Mouse (Mus musculus): ENCODE results near the gene Cyp46a1. TPM values are rescaled to one million over a fixed set of nuclear protein-coding genes. Genes with fewer than 3 reads are reported as not detected.

The Cyp46a1 gene
- 5.2 and 5.9 TPM in 2 replicates for polyA plus RNA-seq (2015; fragmentation: Nextera tagmentation; extraction: Ambion mirVana)

- under 1% methylated on average over 51 of the region's 56 CpGs for WGBS
- TF ChIP-seq CTCF (IDR thresholded peaks at IDR 0.05; ENCODE audit: low read depth) = peak; percentile 48
These were observed at the start of gene Cyp46a1 for GRCm38 (mm10) chr12:108333895-108334445. Gene Cyp46a1 (plus strand): TSS chr12:108334381.

GRCm38 (mm10) chr12:108284455-108285224, 49.5 kb upstream of the Cyp46a1 start:
- DNase-seq (ENCODE audit: low spot score) (peak; percentile 58), ATAC-seq (replicated peaks; ENCODE audit: low FRiP score, low read depth) (0 out of 2 replicates have a peak, but pooled peaks have one; percentile 12)
- Histone ChIP-seq H3K36me3 (ENCODE audit: insufficient read depth, low read length) (no peaks in the 10 kb centered on the region), H3K27ac (no peak overlapping the region), H3K27me3 (ENCODE audit: insufficient read depth, low read length) (no peaks in the 10 kb centered on the region), H3K4me1 (replicated peaks; ENCODE audit: insufficient read depth, low read length) (0 out of 2 replicates have a peak, but pooled peaks cover 8% of the 10 kb centered on the region), H3K9me3 (replicated peaks; ENCODE audit: low read length) (no peaks in the 10 kb centered on the region), H3K4me2 (ENCODE audit: low read length) (peak overlapping the region; percentile 13; the same call in 1 of the 2 replicates), H3K4me3 (replicated peaks; ENCODE audit: low read depth, low read length) (no peak overlapping the region), H3K9ac (ENCODE audit: low read depth, low read length) (no peak overlapping the region)
- no peak for TF ChIP-seq CTCF (IDR thresholded peaks at IDR 0.05; ENCODE audit: low read depth)
- 40% methylated on average over 13 of the region's 14 CpGs for WGBS

More at GRCm38 (mm10) chr12:108333895-108334445, at the start of gene Cyp46a1:
- Histone ChIP-seq H3K4me1 (replicated peaks; ENCODE audit: insufficient read depth, low read length) (0 out of 2 replicates have a peak, but pooled peaks cover 8% of the 10 kb centered on the region), H3K4me3 (replicated peaks; ENCODE audit: low read depth, low read length) (peak within 1 kb of the TSS; percentile 63), H3K4me2 (ENCODE audit: low read length) (peak within 1 kb of the TSS; percentile 100), H3K9ac (ENCODE audit: low read depth, low read length) (peak within 1 kb of the TSS; percentile 65; the same call in 1 of the 2 replicates), H3K27ac (peak within 1 kb of the TSS; percentile 43; the same call in 1 of the 2 replicates), H3K27me3 (ENCODE audit: insufficient read depth, low read length) (0 out of 2 replicates have a peak, but pooled peaks cover 6% of the 10 kb centered on the region), H3K9me3 (replicated peaks; ENCODE audit: low read length) (no peaks in the 10 kb centered on the region), H3K36me3 (ENCODE audit: insufficient read depth, low read length) (no peaks in the 10 kb centered on the region)
- ATAC-seq (replicated peaks; ENCODE audit: low FRiP score, low read depth) (peak; percentile 92), DNase-seq (ENCODE audit: low spot score) (peak; percentile 100)

- DNase-seq (ENCODE audit: low spot score) (peak; percentile 54), ATAC-seq (replicated peaks; ENCODE audit: low FRiP score, low read depth) (no peak)
- Histone ChIP-seq H3K4me1 (replicated peaks; ENCODE audit: insufficient read depth, low read length) (0 out of 2 replicates have a peak, but pooled peaks cover 8% of the 10 kb centered on the region), H3K27me3 (ENCODE audit: insufficient read depth, low read length) (no peaks in the 10 kb centered on the region), H3K27ac (no peak overlapping the region), H3K9me3 (replicated peaks; ENCODE audit: low read length) (no peaks in the 10 kb centered on the region), H3K4me3 (replicated peaks; ENCODE audit: low read depth, low read length) (no peak overlapping the region), H3K4me2 (ENCODE audit: low read length) (peak overlapping the region; percentile 13; the same call in 1 of the 2 replicates), H3K36me3 (ENCODE audit: insufficient read depth, low read length) (no peaks in the 10 kb centered on the region), H3K9ac (ENCODE audit: low read depth, low read length) (no peak overlapping the region)
- WGBS = 34% methylated on average over 11 of the region's 11 CpGs
- no peak for TF ChIP-seq CTCF (IDR thresholded peaks at IDR 0.05; ENCODE audit: low read depth)
These were observed 48.8 kb upstream of the Cyp46a1 start for GRCm38 (mm10) chr12:108285225-108286011.

GRCm38 (mm10) chr12:108286381-108286780, 47.8 kb upstream of the Cyp46a1 start:
- ATAC-seq (replicated peaks; ENCODE audit: low FRiP score, low read depth) = no peak
- H3K4me1 ChIP-seq (replicated peaks; ENCODE audit: insufficient read depth, low read length) = 0 out of 2 replicates have a peak, but pooled peaks cover 8% of the 10 kb centered on the region
- TF ChIP-seq CTCF (IDR thresholded peaks at IDR 0.05; ENCODE audit: low read depth) = no peak
- no peak overlapping the region for H3K27ac ChIP-seq
- H3K27me3 ChIP-seq (ENCODE audit: insufficient read depth, low read length) = no peaks in the 10 kb centered on the region
- H3K9ac ChIP-seq (ENCODE audit: low read depth, low read length) = no peak overlapping the region
- 83% methylated on average over 4 of the region's 4 CpGs for WGBS
- H3K36me3 ChIP-seq (ENCODE audit: insufficient read depth, low read length) = no peaks in the 10 kb centered on the region
- no peak for DNase-seq (ENCODE audit: low spot score)
- H3K9me3 ChIP-seq (replicated peaks; ENCODE audit: low read length) = no peaks in the 10 kb centered on the region
- H3K4me3 ChIP-seq (replicated peaks; ENCODE audit: low read depth, low read length) = no peak overlapping the region
- H3K4me2 ChIP-seq (ENCODE audit: low read length) = no peak overlapping the region

- Histone ChIP-seq H3K4me2 (ENCODE audit: low read length) (no peak overlapping the region), H3K4me1 (replicated peaks; ENCODE audit: insufficient read depth, low read length) (0 out of 2 replicates have a peak, but pooled peaks cover 8% of the 10 kb centered on the region), H3K9ac (ENCODE audit: low read depth, low read length) (no peak overlapping the region), H3K4me3 (replicated peaks; ENCODE audit: low read depth, low read length) (no peak overlapping the region), H3K27me3 (ENCODE audit: insufficient read depth, low read length) (no peaks in the 10 kb centered on the region), H3K36me3 (ENCODE audit: insufficient read depth, low read length) (no peaks in the 10 kb centered on the region), H3K9me3 (replicated peaks; ENCODE audit: low read length) (no peaks in the 10 kb centered on the region), H3K27ac (no peak overlapping the region)
- TF ChIP-seq CTCF (IDR thresholded peaks at IDR 0.05; ENCODE audit: low read depth) = no peak
- WGBS = 93% methylated on average over 8 of the region's 8 CpGs
- ATAC-seq (replicated peaks; ENCODE audit: low FRiP score, low read depth) (no peak), DNase-seq (ENCODE audit: low spot score) (no peak)
These were observed 47.2 kb upstream of the Cyp46a1 start for GRCm38 (mm10) chr12:108287011-108287410.
